Mouse (Mus musculus): ENCODE results near the gene Dock9.
A peak's percentile ranks its signal among the peaks of the same experiment; 100 is the strongest.
"Not testable (repeated sequence)": the region's sequence is repeated elsewhere in the genome, so short reads cannot be mapped to it uniquely, and the experiment has no call there.

Gene Dock9

GRCm38 (mm10) chr14:121631934-121632333, 165.7 kb downstream of the Dock9 start:
- DNase-seq (ENCODE audit: extremely low spot score, low read depth, low spot score): no peak

- no peak for DNase-seq (ENCODE audit: extremely low spot score, low read depth, low spot score)
These were observed 170.9 kb downstream of the Dock9 start for GRCm38 (mm10) chr14:121626741-121627140.

- not testable (repeated sequence) for DNase-seq (ENCODE audit: extremely low spot score, low read depth, low spot score)
These were observed 173.6 kb downstream of the Dock9 start for GRCm38 (mm10) chr14:121623996-121624542.

GRCm38 (mm10) chr14:121621806-121622205, 175.8 kb downstream of the Dock9 start:
- no peak for DNase-seq (ENCODE audit: extremely low spot score, low read depth, low spot score)

- DNase-seq (ENCODE audit: extremely low spot score, low read depth, low spot score): no peak
These were observed 177.1 kb downstream of the Dock9 start for GRCm38 (mm10) chr14:121620567-121620966.

GRCm38 (mm10) chr14:121620157-121620556, 177.5 kb downstream of the Dock9 start:
- no peak for DNase-seq (ENCODE audit: extremely low spot score, low read depth, low spot score)

GRCm38 (mm10) chr14:121617645-121618390, 179.8 kb downstream of the Dock9 start:
- DNase-seq (ENCODE audit: extremely low spot score, low read depth, low spot score): no peak

- DNase-seq (ENCODE audit: extremely low spot score, low read depth, low spot score): no peak
These were observed 182.2 kb downstream of the Dock9 start for GRCm38 (mm10) chr14:121615431-121615830.

GRCm38 (mm10) chr14:121614461-121615170, 183.0 kb downstream of the Dock9 start:
- DNase-seq (ENCODE audit: extremely low spot score, low read depth, low spot score): no peak

- DNase-seq (ENCODE audit: extremely low spot score, low read depth, low spot score): no peak
These were observed 184.1 kb downstream of the Dock9 start for GRCm38 (mm10) chr14:121613490-121613889.

- no peak for DNase-seq (ENCODE audit: extremely low spot score, low read depth, low spot score)
These were observed 184.7 kb downstream of the Dock9 start for GRCm38 (mm10) chr14:121612926-121613325.

GRCm38 (mm10) chr14:121611533-121611932, 186.1 kb downstream of the Dock9 start:
- no peak for DNase-seq (ENCODE audit: extremely low spot score, low read depth, low spot score)

GRCm38 (mm10) chr14:121611098-121611497, 186.5 kb downstream of the Dock9 start:
- no peak for DNase-seq (ENCODE audit: extremely low spot score, low read depth, low spot score)

- DNase-seq (ENCODE audit: extremely low spot score, low read depth, low spot score): peak; percentile 24
These were observed 189.1 kb downstream of the Dock9 start for GRCm38 (mm10) chr14:121608522-121608921.

- no peak for DNase-seq (ENCODE audit: extremely low spot score, low read depth, low spot score)
These were observed 191.2 kb downstream of the Dock9 start for GRCm38 (mm10) chr14:121606433-121606832.

- no peak for DNase-seq (ENCODE audit: extremely low spot score, low read depth, low spot score)
These were observed 192.4 kb downstream of the Dock9 start for GRCm38 (mm10) chr14:121605260-121605659.

GRCm38 (mm10) chr14:121604565-121604964, 193.1 kb downstream of the Dock9 start:
- no peak for DNase-seq (ENCODE audit: extremely low spot score, low read depth, low spot score)

GRCm38 (mm10) chr14:121602610-121603009, 195.0 kb downstream of the Dock9 start:
- DNase-seq (ENCODE audit: extremely low spot score, low read depth, low spot score): no peak

- DNase-seq (ENCODE audit: extremely low spot score, low read depth, low spot score): no peak
These were observed 197.1 kb downstream of the Dock9 start for GRCm38 (mm10) chr14:121600538-121600937.

- no peak for DNase-seq (ENCODE audit: extremely low spot score, low read depth, low spot score)
These were observed 200.6 kb downstream of the Dock9 start for GRCm38 (mm10) chr14:121597073-121597472.

GRCm38 (mm10) chr14:121596631-121597030, 201.0 kb downstream of the Dock9 start:
- no peak for DNase-seq (ENCODE audit: extremely low spot score, low read depth, low spot score)

- no peak for DNase-seq (ENCODE audit: extremely low spot score, low read depth, low spot score)
These were observed 203.0 kb downstream of the Dock9 start for GRCm38 (mm10) chr14:121594684-121595083.
